Mouse (Mus musculus) ovary, postnatal 36 days (tissue): ENCODE measurements around the gene Alad.
A peak's percentile ranks its signal among the peaks of the same experiment; 100 is the strongest.

Source experiments
- DNase-seq: peaks from one replicate; pipeline ENCODE4 v3.0.0; 2022; ENCODE audit warnings: low spot score, mixed read lengths

Alad gene

DNA sequence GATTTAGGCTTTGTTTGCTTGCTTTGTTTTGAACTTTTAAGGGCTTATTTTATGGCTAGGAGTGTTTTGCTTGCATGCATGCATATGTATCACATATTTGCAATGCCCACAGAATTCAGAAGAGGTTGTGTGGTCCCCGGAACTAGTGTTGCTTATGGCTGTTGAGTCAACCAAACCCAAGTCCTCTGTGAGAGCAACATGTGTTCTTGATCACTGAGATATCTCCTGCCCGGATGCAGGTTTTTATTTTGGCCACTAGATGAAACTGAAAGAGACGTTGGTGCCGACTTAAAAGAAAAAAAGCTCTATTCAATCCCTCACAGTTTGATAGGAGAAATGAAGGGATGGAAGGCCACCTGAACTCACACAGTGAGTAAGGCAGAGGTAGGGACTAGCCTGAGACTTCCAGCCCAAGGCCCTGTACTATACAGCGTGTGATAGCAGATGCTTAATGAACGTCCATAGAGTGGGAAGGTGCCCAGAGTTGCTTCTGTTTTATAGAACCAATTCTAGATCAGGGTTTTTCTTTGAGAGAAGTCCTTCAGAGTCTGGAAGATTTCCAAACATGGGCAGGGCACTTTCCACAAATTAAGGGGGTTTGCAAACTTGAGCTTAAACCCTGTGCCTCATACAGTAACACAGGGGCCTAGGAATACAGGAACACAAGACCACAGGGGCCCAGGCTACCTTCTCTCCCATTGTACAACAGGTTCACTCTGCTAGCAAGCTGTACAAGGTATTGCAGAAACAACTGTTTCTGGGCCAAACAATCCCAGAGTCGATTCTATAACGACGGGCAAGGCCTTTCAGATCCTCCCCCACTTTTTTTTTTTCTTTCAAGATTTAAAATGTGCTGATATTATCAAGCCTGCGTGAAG is 1.9 kb downstream of the Alad start:
- no peak for DNase-seq

DNA sequence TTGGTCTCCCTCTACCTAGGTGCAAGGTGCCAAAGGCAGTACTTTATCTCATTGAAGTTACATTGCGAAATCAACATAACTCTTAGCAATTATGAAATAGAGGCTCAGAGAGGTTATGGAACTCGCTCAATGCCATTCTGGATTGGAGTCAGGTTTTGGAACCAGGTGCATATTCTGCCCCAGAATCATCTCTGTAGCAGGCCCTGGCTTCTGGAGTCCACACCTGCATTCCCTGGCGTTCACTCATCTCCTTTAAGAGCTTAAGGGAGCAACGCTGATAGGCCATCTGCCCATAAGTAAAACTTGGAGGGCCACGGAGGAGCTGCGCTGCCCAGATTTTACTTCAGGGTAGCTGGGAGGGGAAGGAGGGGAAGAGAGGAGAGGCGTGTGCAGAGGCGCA is 2.7 kb downstream of the Alad start:
- no peak for DNase-seq

GRCm38 (mm10) chr4:62516579-62516978 is 3.1 kb downstream of the Alad start:
- DNase-seq: no peak

GRCm38 (mm10) chr4:62516079-62516478 is 3.6 kb downstream of the Alad start:
- no peak for DNase-seq

GRCm38 (mm10) chr4:62515490-62515889 is 4.2 kb downstream of the Alad start:
- DNase-seq: no peak

GRCm38 (mm10) chr4:62514995-62515394 is 4.7 kb downstream of the Alad start:
- no peak for DNase-seq

DNA sequence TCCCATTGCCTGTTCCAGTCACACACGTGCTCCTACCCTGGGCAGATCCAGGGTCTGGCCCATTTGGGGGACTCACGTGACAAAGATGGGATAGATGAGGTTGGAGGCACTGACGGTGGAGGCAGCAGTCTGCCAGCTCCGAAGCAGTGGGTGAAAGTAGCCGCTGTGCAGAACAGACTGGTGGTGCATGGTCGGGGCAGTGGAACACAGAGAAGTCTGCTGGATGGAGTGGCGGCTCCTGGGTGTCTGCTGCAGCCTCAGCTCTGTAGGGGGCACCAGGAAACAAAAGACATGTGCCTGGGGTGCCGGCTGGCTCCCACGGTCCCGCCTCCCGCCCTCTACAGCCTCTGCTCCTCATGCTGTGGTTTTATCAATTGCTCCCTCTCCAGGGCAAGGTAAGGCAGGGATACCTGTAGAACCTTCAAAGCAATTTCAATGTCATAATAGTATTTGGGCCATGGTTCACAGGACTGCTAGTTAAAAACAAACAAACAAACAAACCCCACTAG is 5.7 kb downstream of the Alad start:
- no peak for DNase-seq

- DNase-seq: peak; percentile 83
Observed at GRCm38 (mm10) chr4:62509946-62510345, 9.8 kb downstream of the Alad start.

- DNase-seq: peak; percentile 65
Observed at GRCm38 (mm10) chr4:62508839-62509238, 10.9 kb downstream of the Alad start.

GRCm38 (mm10) chr4:62506798-62507197 is 12.9 kb downstream of the Alad start:
- DNase-seq: no peak

DNA sequence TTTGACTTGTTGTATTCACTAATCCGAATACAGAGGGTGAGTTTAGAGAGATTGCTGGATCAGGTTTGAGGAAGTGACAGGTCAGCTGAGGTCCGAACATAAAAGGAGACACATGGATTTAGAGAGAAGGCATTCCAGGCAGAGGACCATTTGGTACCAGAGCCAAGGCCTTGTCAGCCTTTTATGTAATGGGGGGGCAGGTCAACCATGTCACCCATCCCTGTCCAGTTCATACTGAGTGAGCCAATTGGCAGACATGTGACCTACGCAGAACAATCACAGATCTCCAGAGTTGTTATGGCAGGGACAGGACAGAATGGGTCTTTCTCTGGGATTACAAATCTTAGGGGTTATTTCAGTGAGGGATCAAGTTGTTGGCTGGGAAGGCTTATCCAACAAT is 13.7 kb downstream of the Alad start:
- no peak for DNase-seq

GRCm38 (mm10) chr4:62503374-62503970 is 16.2 kb downstream of the Alad start, which contains the start of gene Hdhd3:
TSS of gene Hdhd3 (minus strand) at chr4:62503467.
- no peak for DNase-seq

DNA sequence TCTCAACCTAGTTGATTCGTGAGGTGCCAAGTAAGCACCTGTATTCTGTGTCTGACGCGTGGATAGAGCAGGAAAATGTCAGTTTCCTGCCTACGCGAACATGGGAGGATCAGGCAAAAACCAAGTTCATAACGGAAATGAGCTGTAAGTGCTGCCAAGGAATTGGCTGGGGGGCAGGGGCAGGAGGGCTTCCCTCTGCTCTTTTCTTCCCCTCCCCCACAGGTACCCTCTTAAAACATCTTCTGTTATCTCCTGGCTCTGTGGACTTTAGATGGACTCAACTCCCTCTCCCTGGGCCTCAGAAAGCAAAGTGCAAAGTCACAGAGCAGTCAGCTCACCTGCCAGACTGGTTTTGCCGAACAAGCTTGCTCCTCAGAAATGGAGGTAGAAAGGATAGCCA is 16.7 kb downstream of the Alad start:
- no peak for DNase-seq

DNA sequence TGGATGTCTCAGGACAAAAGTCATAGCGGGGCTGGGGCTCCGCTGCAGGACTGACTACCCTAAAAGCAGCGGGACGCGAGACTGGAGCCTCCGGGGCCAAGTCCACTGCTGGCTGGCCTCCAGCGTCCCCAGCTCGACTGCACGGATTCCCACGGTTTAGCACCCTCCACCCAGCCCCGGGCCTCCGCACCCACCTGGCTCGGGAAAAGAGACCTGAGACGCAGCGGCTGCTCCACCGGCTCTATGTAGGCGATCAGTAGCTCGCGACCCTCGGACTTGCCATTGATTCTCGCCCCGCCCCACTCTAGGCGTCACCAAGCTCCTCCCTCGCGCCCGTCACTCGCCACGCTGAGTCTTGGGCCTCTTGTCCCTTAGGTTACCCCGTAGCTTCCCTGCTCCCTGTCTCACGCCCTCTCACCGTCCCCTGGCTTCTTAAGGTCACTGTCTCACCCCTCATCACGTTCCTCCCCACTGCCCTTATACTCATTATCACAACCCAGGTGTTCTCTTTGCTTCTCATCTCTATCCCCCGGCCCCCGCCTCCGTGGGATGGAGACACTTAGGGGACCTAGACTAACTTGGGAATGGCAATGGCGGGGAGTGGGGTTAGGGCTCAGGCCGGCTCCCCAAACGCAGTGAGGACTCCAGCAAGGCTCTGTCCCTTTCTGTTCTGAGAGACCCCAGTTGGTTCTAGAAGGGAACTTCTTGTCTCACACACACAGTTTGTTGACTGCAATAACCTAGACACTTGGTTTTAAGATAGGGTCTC is 17.6 kb downstream of the Alad start:
- peak; percentile 87 for DNase-seq

DNA sequence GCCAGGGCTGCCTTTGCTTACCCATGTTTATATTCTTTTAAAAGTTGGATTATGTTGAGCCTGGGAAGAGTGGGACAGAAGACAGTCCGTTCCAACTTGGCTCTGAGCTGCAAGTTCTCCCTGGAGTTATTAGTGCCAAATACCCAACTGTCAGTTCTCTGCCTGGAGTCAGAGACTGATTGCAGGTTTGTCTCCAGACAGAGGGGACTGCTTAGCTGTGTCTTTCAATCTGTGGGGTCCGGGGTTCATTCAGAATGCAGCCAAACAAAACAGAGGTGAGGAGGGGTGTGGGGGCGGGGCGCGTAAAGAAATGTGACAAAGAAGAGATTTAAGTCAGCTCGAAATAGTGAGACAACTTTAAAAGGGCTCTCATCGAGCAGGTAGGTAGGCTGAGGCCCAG is 18.2 kb downstream of the Alad start:
- no peak for DNase-seq

DNA sequence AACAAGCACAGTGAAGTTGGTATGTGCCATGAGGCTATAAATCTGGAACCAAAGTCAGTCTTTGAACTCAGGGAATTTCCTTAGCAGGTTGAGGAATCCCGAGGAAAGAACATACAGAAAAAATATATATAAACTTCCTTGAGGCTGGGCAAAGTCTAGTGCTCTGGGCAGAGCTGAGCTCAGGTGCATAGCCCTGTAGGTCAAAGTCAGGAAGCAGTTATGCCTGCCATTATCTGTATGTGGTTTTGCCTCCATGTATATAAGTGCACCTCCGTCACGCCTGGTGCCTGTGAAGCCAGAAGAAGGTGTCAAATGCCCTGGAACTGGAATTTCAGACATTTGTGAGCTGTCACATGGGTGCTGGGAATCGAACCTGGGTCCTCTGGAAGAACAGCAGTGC is 18.9 kb downstream of the Alad start:
- no peak for DNase-seq

GRCm38 (mm10) chr4:62496815-62497214 is 22.9 kb downstream of the Alad start:
- peak; percentile 74 for DNase-seq

GRCm38 (mm10) chr4:62495946-62496345 is 23.8 kb downstream of the Alad start:
- DNase-seq: peak; percentile 58

DNA sequence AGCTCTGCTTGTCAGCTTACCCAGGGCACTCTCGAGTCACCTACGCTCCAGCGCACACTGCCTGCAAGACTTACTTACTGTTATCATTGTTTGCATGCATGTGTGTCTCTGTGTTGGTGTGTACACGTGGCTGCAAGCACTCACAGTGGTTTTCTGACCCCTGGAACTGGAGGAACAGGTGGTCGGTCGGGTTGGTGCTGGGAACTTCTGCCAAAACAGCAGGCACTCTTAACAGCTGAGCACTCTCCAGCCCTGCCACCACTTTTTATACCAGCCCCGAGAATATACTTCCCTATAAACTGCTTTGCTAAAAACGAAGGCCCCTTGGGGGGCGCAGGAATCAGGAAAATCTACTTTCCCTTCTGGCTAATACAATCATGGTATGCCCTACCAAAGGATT is 25.5 kb downstream of the Alad start:
- DNase-seq: no peak

DNA sequence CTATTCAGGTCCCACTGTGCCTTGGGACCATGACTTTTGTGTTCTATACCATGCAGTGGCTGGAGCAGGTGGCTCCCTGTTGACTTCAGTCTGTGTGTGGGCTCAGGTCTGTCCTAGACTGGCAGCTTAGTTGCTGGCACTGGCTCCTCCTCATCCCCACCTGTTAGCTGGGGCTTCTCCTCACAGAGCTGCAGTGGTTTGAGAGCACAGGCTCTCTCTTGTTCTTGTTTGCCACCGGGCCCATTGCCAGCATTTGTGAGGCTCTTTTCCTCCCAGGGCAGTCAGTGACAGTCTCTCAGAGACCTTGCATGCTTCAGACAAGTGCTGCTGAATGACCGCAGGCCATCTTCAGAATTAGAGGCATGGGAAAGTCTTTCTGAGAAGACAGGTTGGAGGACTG is 27.0 kb downstream of the Alad start:
- no peak for DNase-seq

DNA sequence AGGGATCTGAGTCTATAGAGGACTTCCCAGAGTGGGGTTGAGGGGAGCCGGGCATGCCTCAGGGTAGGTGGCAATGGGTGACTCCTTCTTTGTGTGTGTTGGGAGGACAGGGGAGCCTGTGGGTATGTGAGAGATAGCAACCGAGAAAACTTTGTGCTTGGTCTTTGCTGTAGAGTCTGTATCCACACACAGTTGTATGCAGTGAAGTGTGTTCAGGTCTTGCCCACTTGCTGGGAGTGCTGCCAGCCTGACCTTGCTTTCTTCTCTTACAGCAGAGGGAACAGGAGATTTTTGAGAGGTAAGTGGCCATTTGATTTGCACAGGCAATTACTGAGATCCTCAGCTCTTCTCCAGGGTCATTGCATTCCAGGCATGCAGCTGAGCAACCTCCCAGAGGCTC is 31.8 kb downstream of the Alad start:
- DNase-seq: no peak

DNA sequence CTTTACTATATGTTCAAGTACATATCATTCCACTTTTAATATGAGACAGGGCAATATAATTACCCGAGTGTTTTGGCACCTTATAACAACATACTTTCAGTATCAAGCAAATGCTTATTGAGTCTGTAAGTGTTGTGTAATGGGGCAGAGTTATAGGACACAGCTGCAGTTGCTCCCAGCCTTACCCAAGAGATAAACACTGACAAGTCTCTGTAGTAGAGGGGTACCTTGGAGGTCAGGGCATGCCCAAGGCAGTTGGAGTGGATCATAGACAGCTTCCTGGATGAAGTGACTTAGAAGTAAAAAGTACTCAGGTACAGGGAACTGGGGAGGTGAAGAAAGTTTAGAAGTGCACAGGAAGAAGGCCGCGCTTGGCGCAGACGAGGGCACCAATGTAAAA is 32.5 kb downstream of the Alad start:
- no peak for DNase-seq
